Mouse (Mus musculus) layer of hippocampus, postnatal 14 days (tissue): ENCODE data around the gene Chst8. TPM values are rescaled to one million over a fixed set of nuclear protein-coding genes. Genes with fewer than 3 reads are reported as not detected.
A peak's percentile ranks its signal among the peaks of the same experiment; 100 is the strongest.

ENCODE experiments used
- DNase-seq, 2 experiments: peaks; one replicate each; pipeline ENCODE4 v3.0.0; 2021 to 2022; ENCODE audit warnings: low spot score in 2 of 2, mixed read lengths in 1 of 2
- total RNA-seq, 2 experiments: library from RNA; stranded (reverse); gene quantifications; 2 replicates each; pipeline ENCODE4 v1.2.3; 2021

The Chst8 gene
- total RNA-seq, 2 experiments from 2014 or later: 29.6 to 34.3 TPM

DNA sequence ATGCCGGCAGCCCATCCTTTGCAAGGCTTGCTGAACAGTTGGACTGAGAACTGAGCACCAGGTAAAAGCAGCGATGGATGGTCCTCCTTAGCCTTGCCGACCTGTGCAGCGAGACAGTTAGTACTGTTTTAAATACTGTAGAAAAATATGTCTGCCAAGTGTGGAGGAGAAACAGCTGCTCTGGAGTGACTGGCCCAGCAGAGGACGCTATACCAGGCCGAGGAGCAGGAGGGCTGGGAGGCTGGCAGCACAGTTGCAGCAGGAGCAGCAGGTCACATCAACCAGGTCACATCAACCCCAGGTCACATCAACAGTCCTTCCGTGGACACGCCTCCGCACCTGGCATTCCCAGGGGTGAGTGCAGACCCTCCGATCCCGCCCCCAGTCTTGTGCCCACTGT lies 172.7 kb downstream of the Chst8 start:
- no peak for DNase-seq

DNA sequence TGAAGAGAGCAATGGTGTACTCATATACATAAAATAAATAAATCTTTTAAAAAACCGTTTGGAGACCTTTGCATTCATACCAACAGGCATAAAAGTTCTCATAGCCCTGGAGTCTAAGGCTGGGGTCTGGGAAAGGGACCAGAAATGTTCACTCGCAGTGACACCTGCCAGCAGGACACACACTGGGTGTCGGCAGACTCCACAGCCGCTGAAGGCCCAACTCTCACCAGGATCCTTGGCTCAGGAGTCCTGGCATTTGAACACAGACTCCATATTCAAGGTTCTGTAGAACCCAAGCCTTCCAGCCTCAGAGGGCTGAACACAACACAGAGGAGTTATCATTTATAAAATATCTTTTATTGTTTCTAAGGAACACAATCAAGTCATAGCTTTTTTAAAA lies 175.8 kb downstream of the Chst8 start:
- DNase-seq: no peak

DNA sequence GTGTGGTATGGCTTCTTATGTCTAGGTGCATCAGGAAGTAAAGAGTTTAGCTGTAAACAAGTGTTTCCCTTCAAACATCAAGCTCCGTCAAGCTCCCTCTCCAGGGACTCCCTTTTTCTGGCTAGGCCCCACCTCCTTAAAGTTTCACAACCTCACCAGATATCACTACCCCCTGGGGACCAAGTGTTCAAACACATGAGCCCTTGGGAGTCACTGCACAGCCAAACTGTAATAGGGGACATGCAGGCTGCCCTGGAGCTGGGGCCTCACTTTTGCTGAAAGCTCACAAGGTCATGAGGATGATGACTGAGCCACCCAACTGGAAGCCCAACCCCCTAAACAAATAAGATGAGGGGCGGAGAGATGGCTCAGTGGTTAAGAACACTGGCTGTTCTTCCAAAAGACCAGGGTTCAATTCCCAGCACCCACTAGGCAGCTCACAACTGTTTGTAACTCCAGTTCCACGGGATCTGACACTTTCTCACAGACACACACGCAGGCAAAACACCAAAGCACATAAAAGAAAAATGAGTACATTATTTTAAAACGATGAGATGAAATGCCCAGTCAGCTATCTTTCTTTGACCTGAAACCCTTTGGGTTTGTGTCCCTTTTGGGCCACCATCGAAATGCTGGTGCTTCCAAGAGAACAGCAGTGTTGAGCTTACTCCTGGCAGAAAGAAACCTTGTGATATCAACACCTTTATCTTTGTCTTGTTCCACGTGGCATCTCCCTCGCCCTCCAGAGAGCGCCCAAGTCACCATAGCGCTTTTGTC lies 179.4 kb downstream of the Chst8 start:
- no peak for DNase-seq

DNA sequence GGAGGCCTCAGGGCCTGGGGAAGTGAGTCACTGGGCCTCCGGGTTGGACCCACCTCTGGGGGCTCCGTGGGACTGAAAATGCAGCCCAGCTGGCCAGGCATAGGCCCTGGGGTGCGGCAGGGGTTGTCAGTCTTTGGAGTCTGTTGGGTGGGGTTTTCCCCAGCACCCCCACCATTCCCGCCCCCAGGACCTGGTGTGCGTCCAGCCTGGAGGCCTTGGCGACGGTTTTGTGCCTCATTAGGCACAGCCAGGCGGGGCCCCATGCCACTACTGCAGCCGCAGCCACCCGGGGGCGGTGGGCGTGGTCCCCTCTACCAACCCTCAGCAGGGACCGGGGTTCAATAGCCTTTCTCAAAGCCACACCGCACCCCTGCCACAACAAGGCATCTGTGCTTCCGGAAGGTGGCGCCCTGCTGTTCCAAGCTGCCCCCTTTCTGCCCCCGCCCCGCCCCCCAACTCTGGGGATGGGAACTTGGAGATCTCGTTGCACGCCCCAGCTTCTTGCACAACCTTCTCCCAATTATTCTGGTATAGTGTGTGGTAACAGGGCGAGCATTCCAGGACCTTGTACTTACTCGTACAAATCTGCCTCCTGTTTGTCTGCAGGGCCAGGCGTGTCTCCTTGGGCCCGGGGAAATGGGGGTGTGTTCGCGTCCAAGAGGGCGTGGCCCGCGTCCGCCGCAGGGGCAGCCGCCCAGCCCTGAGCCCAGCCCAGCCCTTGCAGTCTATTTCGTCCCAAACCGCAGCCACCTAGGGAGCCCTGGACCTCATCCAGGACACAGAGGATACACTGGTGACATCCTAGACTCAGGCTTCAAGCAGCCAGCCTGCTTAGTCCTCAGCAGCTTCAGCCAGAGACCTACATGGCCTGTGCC lies 182.1 kb downstream of the Chst8 start:
- peak; percentile 45 to 50 for DNase-seq

DNA sequence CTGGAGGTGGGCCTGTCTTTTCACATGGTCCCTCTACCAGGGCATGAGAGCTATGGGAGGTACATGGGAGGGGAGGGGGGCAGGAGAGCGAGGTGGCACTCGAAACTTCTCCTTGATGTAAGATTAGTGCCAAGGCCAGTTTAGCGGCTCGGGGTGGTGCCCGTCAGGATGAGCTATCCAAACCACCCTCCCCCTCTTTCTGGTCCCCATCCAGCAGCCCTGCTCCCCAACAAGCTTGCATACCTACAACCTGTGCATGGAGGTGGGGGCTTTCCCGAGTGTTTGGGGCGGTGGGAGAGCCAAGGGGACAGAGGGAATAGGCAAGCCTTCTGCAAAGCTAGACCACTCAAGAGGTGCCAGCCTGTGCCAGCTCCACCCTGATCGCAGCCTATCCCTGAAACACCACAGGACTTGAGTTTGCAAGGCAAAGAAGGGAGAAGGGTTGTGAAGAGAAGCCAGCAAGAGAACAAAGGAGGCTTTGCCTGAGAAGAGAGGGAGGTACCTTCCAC lies 182.8 kb downstream of the Chst8 start:
- DNase-seq: peak in 1 of 2 experiments; percentile 26

Other genes starting within 250 kb of the Chst8 start
- 10 to 100 TPM; 15.9 to 16.4 TPM for gene Kctd15, start 156.0 kb downstream of the Chst8 start, total RNA-seq
- gene Pepd, start 99.7 kb upstream of the Chst8 start, total RNA-seq: 10 to 100 TPM; 34.9 to 35.6 TPM
- 10 to 100 TPM; 27.0 to 28.5 TPM for gene Cebpg, start 243.9 kb upstream of the Chst8 start, total RNA-seq